Mouse (Mus musculus): ENCODE data around the gene Ggt1. TPM values are rescaled to one million over a fixed set of nuclear protein-coding genes. Genes with fewer than 3 reads are reported as not detected.

Ggt1 gene
- polyA plus RNA-seq, 1 experiment from 2014 or later = 2.6 TPM

DNA sequence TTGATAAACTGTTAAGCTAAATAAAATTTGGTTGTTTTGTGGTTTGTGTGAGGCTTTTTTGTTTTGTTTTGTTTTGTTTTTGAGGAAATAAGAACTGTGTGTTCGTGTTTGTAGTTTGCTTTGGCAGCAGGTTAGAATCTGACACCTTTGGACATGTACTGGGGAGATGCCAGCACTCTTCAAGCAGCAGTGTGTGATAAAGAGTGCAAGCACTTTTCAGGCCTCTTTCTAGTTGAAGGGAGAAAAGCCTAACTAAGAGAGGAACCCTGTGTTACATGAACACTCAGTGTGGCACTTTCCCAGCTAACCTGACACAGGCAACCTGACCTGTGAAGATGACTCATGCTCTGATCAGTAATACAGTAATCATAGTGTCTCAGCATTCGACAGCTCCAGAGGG, 26.0 kb upstream of the Ggt1 start:
- no peaks in the 10 kb centered on the region for H3K4me1 ChIP-seq (ENCODE audit: control insufficient read depth, insufficient read depth, low read length)
- peaks cover 50% of the 10 kb centered on the region for H3K36me3 ChIP-seq (ENCODE audit: control insufficient read depth, insufficient read depth, low read length)
- ATAC-seq (ENCODE audit: low FRiP score, low TSS enrichment) (no peak), DNase-seq (no peak)
- H3K4me2 ChIP-seq (ENCODE audit: low read length) = no peak overlapping the region
- no peak overlapping the region for H3K4me3 ChIP-seq (replicated peaks; ENCODE audit: low read depth, low read length)
- no peaks in the 10 kb centered on the region for H3K27me3 ChIP-seq (ENCODE audit: control insufficient read depth, insufficient read depth, low read length)
- H3K27ac ChIP-seq (replicated peaks; ENCODE audit: low read depth, low read length) = no peak overlapping the region
- 98% methylated on average over 2 of the region's 2 CpGs for WGBS
- H3K9me3 ChIP-seq (ENCODE audit: control insufficient read depth, low read length) = no peaks in the 10 kb centered on the region
- H3K9ac ChIP-seq (replicated peaks; ENCODE audit: low read length) = no peak overlapping the region

DNA sequence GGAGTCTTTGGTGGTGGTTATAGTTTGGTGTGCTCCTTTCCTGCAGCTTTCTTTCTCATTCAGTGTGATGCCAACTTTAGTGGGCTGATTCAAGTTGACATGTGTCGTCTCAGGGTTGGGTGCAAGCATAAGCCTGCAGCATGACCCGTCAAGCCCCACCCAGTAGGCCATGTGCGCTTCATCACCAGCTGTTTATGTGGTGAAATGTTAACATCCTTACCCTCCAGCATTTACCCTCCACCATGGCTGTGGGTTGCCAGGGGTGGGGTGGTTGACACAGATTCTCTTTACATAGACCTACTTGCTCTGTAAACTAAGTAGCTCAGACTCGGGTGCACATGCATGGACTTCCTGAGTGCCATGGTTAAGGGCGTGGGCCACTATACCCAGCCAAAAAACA, 25.3 kb upstream of the Ggt1 start:
- H3K4me2 ChIP-seq (ENCODE audit: low read length) = no peak overlapping the region
- ATAC-seq (ENCODE audit: low FRiP score, low TSS enrichment) = no peak
- 93% methylated on average over 5 of the region's 5 CpGs for WGBS
- no peaks in the 10 kb centered on the region for H3K9me3 ChIP-seq (ENCODE audit: control insufficient read depth, low read length)
- no peak overlapping the region for H3K4me3 ChIP-seq (replicated peaks; ENCODE audit: low read depth, low read length)
- H3K4me1 ChIP-seq (ENCODE audit: control insufficient read depth, insufficient read depth, low read length) = no peaks in the 10 kb centered on the region
- no peak for DNase-seq
- H3K9ac ChIP-seq (replicated peaks; ENCODE audit: low read length) = no peak overlapping the region
- no peak overlapping the region for H3K27ac ChIP-seq (replicated peaks; ENCODE audit: low read depth, low read length)
- peaks cover 49% of the 10 kb centered on the region for H3K36me3 ChIP-seq (ENCODE audit: control insufficient read depth, insufficient read depth, low read length)
- no peaks in the 10 kb centered on the region for H3K27me3 ChIP-seq (ENCODE audit: control insufficient read depth, insufficient read depth, low read length)

DNA sequence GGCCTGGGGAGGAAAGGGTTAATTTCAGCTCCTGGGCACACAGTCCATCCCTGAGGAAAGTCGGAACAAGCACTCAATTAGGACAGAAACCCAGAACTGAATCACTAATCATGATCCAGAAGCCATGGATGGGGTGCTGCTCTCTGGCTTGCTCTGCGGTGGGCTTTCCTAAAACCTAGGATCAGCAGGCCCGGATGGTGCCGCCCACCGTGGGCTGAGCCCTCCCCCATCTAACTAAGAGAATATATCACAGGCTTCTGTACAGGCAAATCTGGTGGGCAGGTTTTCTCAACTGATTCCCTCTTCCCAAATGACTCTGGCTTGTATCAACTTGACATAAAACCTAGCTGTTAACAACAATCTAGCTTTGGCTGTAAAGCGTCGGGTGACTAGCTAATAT, 13.5 kb upstream of the Ggt1 start:
- DNase-seq (no peak), ATAC-seq (ENCODE audit: low FRiP score, low TSS enrichment) (no peak)
- no peaks in the 10 kb centered on the region for H3K4me1 ChIP-seq (ENCODE audit: control insufficient read depth, insufficient read depth, low read length)
- H3K4me3 ChIP-seq (replicated peaks; ENCODE audit: low read depth, low read length) = no peak overlapping the region
- peaks cover 10% of the 10 kb centered on the region for H3K9me3 ChIP-seq (ENCODE audit: control insufficient read depth, low read length)
- WGBS = 81% methylated on average over 7 of the region's 7 CpGs
- no peak overlapping the region for H3K27ac ChIP-seq (replicated peaks; ENCODE audit: low read depth, low read length)
- peaks cover 2% of the 10 kb centered on the region for H3K36me3 ChIP-seq (ENCODE audit: control insufficient read depth, insufficient read depth, low read length)
- H3K27me3 ChIP-seq (ENCODE audit: control insufficient read depth, insufficient read depth, low read length) = no peaks in the 10 kb centered on the region
- no peak overlapping the region for H3K4me2 ChIP-seq (ENCODE audit: low read length)
- no peak overlapping the region for H3K9ac ChIP-seq (replicated peaks; ENCODE audit: low read length)

DNA sequence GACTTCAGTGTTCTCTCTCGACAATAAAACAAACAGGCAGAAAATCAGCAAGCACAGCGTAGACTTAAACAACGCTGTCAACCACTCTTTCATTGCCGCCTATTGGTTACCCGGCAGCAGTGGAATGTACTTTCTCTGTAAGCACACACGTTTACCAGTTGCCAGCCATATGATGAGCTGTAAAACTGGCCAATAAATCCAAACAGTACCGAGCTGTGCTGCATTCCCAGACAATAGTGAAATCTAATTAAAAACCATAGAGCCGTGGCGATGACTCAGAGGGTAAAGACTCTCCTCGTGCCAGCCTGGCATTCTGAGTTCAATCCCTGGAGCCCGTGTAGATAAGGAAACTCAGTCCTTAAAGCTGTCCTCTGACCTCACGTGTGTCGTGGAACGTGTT, 12.9 kb upstream of the Ggt1 start:
- no peak overlapping the region for H3K9ac ChIP-seq (replicated peaks; ENCODE audit: low read length)
- H3K9me3 ChIP-seq (ENCODE audit: control insufficient read depth, low read length) = peaks cover 10% of the 10 kb centered on the region
- H3K4me3 ChIP-seq (replicated peaks; ENCODE audit: low read depth, low read length) = no peak overlapping the region
- no peaks in the 10 kb centered on the region for H3K27me3 ChIP-seq (ENCODE audit: control insufficient read depth, insufficient read depth, low read length)
- DNase-seq (no peak), ATAC-seq (ENCODE audit: low FRiP score, low TSS enrichment) (no peak)
- peaks cover 8% of the 10 kb centered on the region for H3K36me3 ChIP-seq (ENCODE audit: control insufficient read depth, insufficient read depth, low read length)
- H3K4me2 ChIP-seq (ENCODE audit: low read length) = no peak overlapping the region
- WGBS = 66% methylated on average over 14 of the region's 14 CpGs
- no peak overlapping the region for H3K27ac ChIP-seq (replicated peaks; ENCODE audit: low read depth, low read length)
- no peaks in the 10 kb centered on the region for H3K4me1 ChIP-seq (ENCODE audit: control insufficient read depth, insufficient read depth, low read length)

DNA sequence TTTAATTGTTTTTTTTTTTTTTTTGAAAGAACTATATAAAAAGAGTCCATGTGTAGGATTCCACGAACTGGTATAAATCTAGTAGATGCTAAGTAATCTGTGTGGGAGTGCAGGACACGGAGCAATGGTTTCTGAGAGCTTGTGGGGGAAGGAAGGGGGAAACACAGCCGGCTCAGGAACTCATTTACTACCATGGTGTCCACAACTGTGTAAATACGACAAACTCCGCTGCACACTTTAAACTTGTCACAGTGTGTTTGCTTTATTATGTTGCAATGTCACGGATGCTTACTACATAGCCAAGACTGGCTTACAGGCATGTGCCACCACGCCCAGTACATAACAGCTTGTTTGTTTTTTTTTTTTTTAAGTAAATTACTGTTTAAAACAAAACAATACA, 11.5 kb upstream of the Ggt1 start:
- Histone ChIP-seq H3K27ac (replicated peaks; ENCODE audit: low read depth, low read length) (no peak overlapping the region), H3K9me3 (ENCODE audit: control insufficient read depth, low read length) (peaks cover 6% of the 10 kb centered on the region), H3K4me1 (ENCODE audit: control insufficient read depth, insufficient read depth, low read length) (no peaks in the 10 kb centered on the region), H3K4me3 (replicated peaks; ENCODE audit: low read depth, low read length) (no peak overlapping the region), H3K9ac (replicated peaks; ENCODE audit: low read length) (no peak overlapping the region), H3K27me3 (ENCODE audit: control insufficient read depth, insufficient read depth, low read length) (no peaks in the 10 kb centered on the region), H3K36me3 (ENCODE audit: control insufficient read depth, insufficient read depth, low read length) (peaks cover 17% of the 10 kb centered on the region), H3K4me2 (ENCODE audit: low read length) (no peak overlapping the region)
- 76% methylated on average over 7 of the region's 7 CpGs for WGBS
- DNase-seq (no peak), ATAC-seq (ENCODE audit: low FRiP score, low TSS enrichment) (no peak)

GRCm38 (mm10) chr10:75551175-75551574, 10.2 kb upstream of the Ggt1 start:
- no peak for ATAC-seq (ENCODE audit: low FRiP score, low TSS enrichment)

GRCm38 (mm10) chr10:75552106-75552505, 9.3 kb upstream of the Ggt1 start:
- no peak overlapping the region for H3K4me3 ChIP-seq (replicated peaks; ENCODE audit: low read depth, low read length)
- 94% methylated on average over 2 of the region's 2 CpGs for WGBS
- H3K27ac ChIP-seq (replicated peaks; ENCODE audit: low read depth, low read length) = no peak overlapping the region
- H3K9me3 ChIP-seq (ENCODE audit: control insufficient read depth, low read length) = no peaks in the 10 kb centered on the region
- no peak overlapping the region for H3K4me2 ChIP-seq (ENCODE audit: low read length)
- H3K36me3 ChIP-seq (ENCODE audit: control insufficient read depth, insufficient read depth, low read length) = peaks cover 34% of the 10 kb centered on the region
- no peak overlapping the region for H3K9ac ChIP-seq (replicated peaks; ENCODE audit: low read length)
- H3K27me3 ChIP-seq (ENCODE audit: control insufficient read depth, insufficient read depth, low read length) = no peaks in the 10 kb centered on the region
- DNase-seq (no peak), ATAC-seq (ENCODE audit: low FRiP score, low TSS enrichment) (no peak)
- H3K4me1 ChIP-seq (ENCODE audit: control insufficient read depth, insufficient read depth, low read length) = peaks cover 14% of the 10 kb centered on the region

More at GRCm38 (mm10) chr10:75551175-75551574, 10.2 kb upstream of the Ggt1 start:
- 61% methylated on average over 12 of the region's 12 CpGs for WGBS
- Histone ChIP-seq H3K4me2 (ENCODE audit: low read length) (no peak overlapping the region), H3K4me3 (replicated peaks; ENCODE audit: low read depth, low read length) (no peak overlapping the region), H3K9ac (replicated peaks; ENCODE audit: low read length) (no peak overlapping the region), H3K27ac (replicated peaks; ENCODE audit: low read depth, low read length) (no peak overlapping the region), H3K4me1 (ENCODE audit: control insufficient read depth, insufficient read depth, low read length) (peaks cover 5% of the 10 kb centered on the region; the same call in 1 of the 2 replicates), H3K9me3 (ENCODE audit: control insufficient read depth, low read length) (no peaks in the 10 kb centered on the region), H3K27me3 (ENCODE audit: control insufficient read depth, insufficient read depth, low read length) (no peaks in the 10 kb centered on the region), H3K36me3 (ENCODE audit: control insufficient read depth, insufficient read depth, low read length) (peaks cover 29% of the 10 kb centered on the region)
- no peak for DNase-seq

- H3K9ac ChIP-seq (replicated peaks; ENCODE audit: low read length) = no peak overlapping the region
- H3K27ac ChIP-seq (replicated peaks; ENCODE audit: low read depth, low read length) = no peak overlapping the region
- 75% methylated on average over 13 of the region's 13 CpGs for WGBS
- no peak overlapping the region for H3K4me3 ChIP-seq (replicated peaks; ENCODE audit: low read depth, low read length)
- no peaks in the 10 kb centered on the region for H3K9me3 ChIP-seq (ENCODE audit: control insufficient read depth, low read length)
- H3K4me1 ChIP-seq (ENCODE audit: control insufficient read depth, insufficient read depth, low read length) = peaks cover 22% of the 10 kb centered on the region
- DNase-seq (no peak), ATAC-seq (ENCODE audit: low FRiP score, low TSS enrichment) (no peak)
- H3K27me3 ChIP-seq (ENCODE audit: control insufficient read depth, insufficient read depth, low read length) = no peaks in the 10 kb centered on the region
- H3K4me2 ChIP-seq (ENCODE audit: low read length) = no peak overlapping the region
- peaks cover 34% of the 10 kb centered on the region for H3K36me3 ChIP-seq (ENCODE audit: control insufficient read depth, insufficient read depth, low read length)
These were observed 8.5 kb upstream of the Ggt1 start for GRCm38 (mm10) chr10:75552701-75553450.

DNA sequence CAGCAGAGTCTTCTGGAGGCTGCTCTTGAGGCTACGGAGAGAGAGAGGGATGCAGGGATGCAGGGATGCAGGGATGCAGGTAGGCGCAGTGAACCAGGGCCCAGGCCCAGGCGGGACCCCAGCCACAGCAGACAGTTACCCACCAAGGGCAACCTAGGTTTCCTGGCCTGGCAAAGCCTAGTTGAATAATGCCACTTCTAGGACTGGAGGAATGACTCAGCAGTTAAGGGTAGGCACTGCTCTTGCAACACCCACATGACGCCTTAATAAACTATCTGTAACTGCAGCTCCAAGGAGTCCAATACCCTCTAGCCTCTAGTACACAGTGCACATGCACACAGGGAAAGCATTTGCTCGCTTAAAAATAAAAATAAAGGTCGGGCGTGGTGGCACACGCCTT, 7.3 kb upstream of the Ggt1 start:
- no peaks in the 10 kb centered on the region for H3K27me3 ChIP-seq (ENCODE audit: control insufficient read depth, insufficient read depth, low read length)
- no peak overlapping the region for H3K9ac ChIP-seq (replicated peaks; ENCODE audit: low read length)
- H3K27ac ChIP-seq (replicated peaks; ENCODE audit: low read depth, low read length) = no peak overlapping the region
- H3K4me1 ChIP-seq (ENCODE audit: control insufficient read depth, insufficient read depth, low read length) = peaks cover 27% of the 10 kb centered on the region
- no peak overlapping the region for H3K4me2 ChIP-seq (ENCODE audit: low read length)
- peaks cover 34% of the 10 kb centered on the region for H3K36me3 ChIP-seq (ENCODE audit: control insufficient read depth, insufficient read depth, low read length)
- H3K4me3 ChIP-seq (replicated peaks; ENCODE audit: low read depth, low read length) = no peak overlapping the region
- DNase-seq = no peak
- 92% methylated on average over 8 of the region's 8 CpGs for WGBS
- no peaks in the 10 kb centered on the region for H3K9me3 ChIP-seq (ENCODE audit: control insufficient read depth, low read length)
- ATAC-seq (ENCODE audit: low FRiP score, low TSS enrichment) = no peak
